Mouse (Mus musculus) hindbrain, postnatal 0 days (tissue): ENCODE results near the gene Iqgap1. TPM values are rescaled to one million over a fixed set of nuclear protein-coding genes. Genes with fewer than 3 reads are reported as not detected.

ENCODE experiments used
- ATAC-seq: fragments of 200-750 bp; cut with Nextera tagmentation; 2 replicates; pipeline ENCODE4 v1.8.0; 2017; ENCODE audit warnings: mild to moderate bottlenecking, moderate TSS enrichment, moderate library complexity
- DNase-seq: peaks from one replicate; pipeline ENCODE4 v3.0.0-alpha.2; 2015; ENCODE audit warnings: low spot score
- H3K27ac ChIP-seq: fragments of 300-500 bp; sonication (generic); 2 replicates; pipeline ENCODE4 v1.5.1; 2014; ENCODE audit warnings: mild to moderate bottlenecking
- H3K27me3 ChIP-seq: fragments of 300-500 bp; sonication (generic); 2 replicates; pipeline ENCODE4 v1.6.1; 2014; ENCODE audit warnings: low read length, mixed read lengths; ENCODE audit not compliant: insufficient read depth
- H3K36me3 ChIP-seq: fragments of 300-500 bp; sonication (generic); 2 replicates; pipeline ENCODE4 v1.6.1; 2014; ENCODE audit warnings: low read length, mixed read lengths; ENCODE audit not compliant: insufficient read depth
- H3K4me1 ChIP-seq: fragments of 300-500 bp; sonication (generic); 2 replicates; pipeline ENCODE4 v1.6.1; 2014; ENCODE audit warnings: antibody characterized with exemption, low read length, mixed read lengths; ENCODE audit not compliant: insufficient read depth
- H3K4me2 ChIP-seq: fragments of 300-500 bp; sonication (generic); 2 replicates; pipeline ENCODE4 v1.6.1; 2014; ENCODE audit warnings: low read depth, mild to moderate bottlenecking, low read length, moderate library complexity, mixed read lengths
- H3K4me3 ChIP-seq: fragments of 300-500 bp; sonication (generic); 2 replicates; pipeline ENCODE4 v1.5.1; 2014; ENCODE audit warnings: low read length
- H3K9ac ChIP-seq: fragments of 300-500 bp; sonication (generic); replicated peaks from 2 replicates; pipeline ENCODE4 v1.6.1; 2014; ENCODE audit warnings: mild to moderate bottlenecking, low read length, moderate library complexity, mixed read lengths
- H3K9me3 ChIP-seq: fragments of 300-500 bp; sonication (generic); 2 replicates; pipeline ENCODE4 v1.6.1; 2016; ENCODE audit warnings: low read length, mixed read lengths
- CTCF ChIP-seq: IDR thresholded peaks from 2 replicates; pipeline ENCODE4 v1.5.1; 2016; ENCODE audit warnings: antibody characterized with exemption, control low read depth, low read depth
- WGBS: fragments of 180-500 bp; shearing (Covaris S2); extraction: QIAGEN DNeasy Blood & Tissue Kit; methylation state at CpG from one replicate; pipeline ENCODE4 v1.1.7; 2014; 5-methylcytosine and 5-hydroxymethylcytosine counted together
- polyA plus RNA-seq: library from polyadenylated mRNA; unstranded; fragments of >200 nt; fragmentation: Nextera tagmentation; extraction: Ambion mirVana; gene quantifications from 2 replicates; pipeline ENCODE4 v1.2.1, GENCODE M21; 2015
- total RNA-seq: library from RNA; depleted of rRNA; stranded (reverse); fragments of >200 nt; gene quantifications from 2 replicates; pipeline ENCODE4 v1.2.3, GENCODE M21; 2014

The Iqgap1 gene
- total and polyA plus RNA-seq, 2 experiments from 2014 or later = 15.7 to 29.4 TPM

DNA sequence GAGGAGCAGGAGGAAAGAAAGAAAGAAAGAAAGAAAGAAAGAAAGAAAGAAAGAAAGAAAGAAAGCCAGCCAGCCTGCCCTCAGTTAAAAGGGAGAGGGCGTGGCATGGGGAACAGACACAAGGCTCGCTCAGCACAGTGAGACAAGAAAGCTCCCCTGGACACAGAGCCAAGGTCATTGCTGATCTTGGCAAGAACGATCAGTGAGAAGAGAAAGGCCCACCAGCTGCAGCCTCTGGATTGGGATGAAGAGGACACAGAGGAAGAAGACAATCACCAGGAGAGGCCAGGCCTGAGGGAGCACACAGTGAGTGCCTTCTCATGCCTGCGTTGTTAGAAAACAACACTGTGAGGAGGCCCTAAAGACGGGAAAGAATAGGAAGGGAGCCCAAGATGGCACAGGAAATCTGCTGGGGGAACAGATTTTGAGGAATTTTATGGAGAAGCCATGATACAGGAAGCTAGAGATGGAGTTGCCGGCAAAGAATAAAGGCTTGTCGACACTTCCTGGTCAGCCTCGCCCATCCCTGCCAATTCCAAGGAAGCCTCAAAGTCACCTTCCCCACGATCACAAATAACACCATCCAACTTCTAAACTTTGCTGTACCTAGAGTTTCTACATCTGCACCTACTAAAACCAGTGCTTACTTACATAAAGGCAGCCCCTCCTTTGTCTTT, 44.2 kb downstream of the Iqgap1 start:
- H3K36me3 ChIP-seq = no peaks in the 10 kb centered on the region
- no peak overlapping the region for H3K4me2 ChIP-seq
- no peak overlapping the region for H3K4me3 ChIP-seq
- WGBS = 60% methylated on average over 9 of the region's 9 CpGs
- no peak overlapping the region for H3K9ac ChIP-seq
- DNase-seq (no peak), ATAC-seq (no peak)
- H3K27me3 ChIP-seq = no peaks in the 10 kb centered on the region
- no peaks in the 10 kb centered on the region for H3K4me1 ChIP-seq
- no peak overlapping the region for H3K27ac ChIP-seq
- H3K9me3 ChIP-seq = no peaks in the 10 kb centered on the region
- no peak for TF ChIP-seq CTCF

DNA sequence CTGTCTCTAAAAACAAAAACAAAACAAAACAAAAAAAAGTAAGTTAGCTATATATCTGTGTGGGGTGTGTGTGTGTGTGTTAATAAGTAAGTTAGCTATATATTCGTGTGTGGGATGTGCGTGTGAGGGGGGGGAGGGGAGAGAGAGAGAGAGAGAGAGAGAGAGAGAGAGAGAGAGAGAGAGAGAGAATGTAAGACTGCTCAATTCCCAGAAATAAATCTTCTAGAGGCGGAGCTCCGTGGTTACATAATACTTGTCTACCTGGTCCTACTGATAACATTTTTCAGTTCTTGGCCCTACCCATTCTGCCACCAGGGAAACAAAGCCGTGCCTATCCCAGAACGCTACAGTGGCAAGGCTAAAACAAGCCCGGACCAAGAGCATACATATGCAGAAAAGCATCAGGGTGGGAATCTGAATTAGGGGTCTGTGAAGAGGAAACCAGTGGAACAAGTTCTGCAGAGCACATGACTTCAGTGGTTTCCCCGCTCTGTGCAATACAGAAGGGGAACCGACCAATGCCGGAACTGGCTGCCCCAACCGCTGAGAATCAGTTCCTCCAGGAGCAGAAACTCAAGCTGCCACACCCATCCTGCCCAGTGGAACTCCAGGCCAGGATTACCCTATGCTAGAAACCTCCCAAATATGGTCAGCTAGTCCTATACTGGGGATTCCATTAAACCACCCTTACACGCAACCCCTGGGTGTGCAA, 46.7 kb downstream of the Iqgap1 start:
- Histone ChIP-seq H3K27me3 (no peaks in the 10 kb centered on the region), H3K9me3 (no peaks in the 10 kb centered on the region), H3K27ac (no peak overlapping the region), H3K9ac (no peak overlapping the region), H3K4me2 (no peak overlapping the region), H3K4me1 (no peaks in the 10 kb centered on the region), H3K4me3 (no peak overlapping the region), H3K36me3 (no peaks in the 10 kb centered on the region)
- TF ChIP-seq CTCF = no peak
- whole genome bisulfite sequencing = 79% methylated on average over 12 of the region's 12 CpGs
- DNase-seq (no peak), ATAC-seq (no peak)

DNA sequence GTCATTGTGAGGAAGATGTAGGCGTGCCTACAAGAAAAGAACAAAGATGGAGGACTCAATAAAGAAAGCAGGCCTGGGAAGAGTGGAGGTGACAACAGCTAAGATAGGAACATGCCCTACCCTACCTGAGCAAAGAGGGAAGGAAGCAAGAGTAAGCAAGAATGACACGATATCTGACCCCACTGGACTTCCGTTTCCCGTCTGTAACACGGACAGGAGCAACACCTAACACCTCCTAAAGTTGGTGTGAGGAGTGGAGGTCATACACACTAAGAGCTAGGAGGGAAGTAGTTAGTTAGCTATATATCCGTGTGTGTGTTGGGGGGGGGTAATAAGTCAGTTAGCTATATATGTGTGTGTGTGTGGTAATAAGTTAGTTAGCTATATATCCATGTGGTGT, 47.4 kb downstream of the Iqgap1 start:
- 95% methylated on average over 6 of the region's 6 CpGs for WGBS
- no peaks in the 10 kb centered on the region for H3K36me3 ChIP-seq

DNA sequence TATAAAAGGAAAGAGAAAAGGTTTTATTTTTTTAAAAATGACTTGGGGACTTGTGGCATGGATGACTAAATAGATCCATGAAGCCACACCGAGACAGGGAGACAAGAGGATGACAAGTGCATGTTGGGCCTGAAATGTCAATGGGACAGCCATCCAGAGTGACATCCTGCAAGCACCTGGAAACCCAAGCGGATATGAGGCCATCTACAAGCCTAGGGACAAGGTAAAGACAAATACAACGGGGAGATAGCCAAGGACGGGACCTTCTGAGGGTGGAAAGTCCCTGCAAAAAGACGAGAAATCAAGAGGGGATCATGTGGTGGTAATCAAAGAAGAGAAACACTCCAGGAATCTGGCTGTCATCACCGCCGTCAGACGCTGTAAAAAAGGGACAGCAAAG, 48.6 kb downstream of the Iqgap1 start:
- no peaks in the 10 kb centered on the region for H3K4me1 ChIP-seq
- no peaks in the 10 kb centered on the region for H3K36me3 ChIP-seq
- WGBS = 79% methylated on average over 8 of the region's 8 CpGs
- DNase-seq (no peak), ATAC-seq (no peak)
- H3K27me3 ChIP-seq = no peaks in the 10 kb centered on the region
- H3K9ac ChIP-seq = no peak overlapping the region
- no peak overlapping the region for H3K4me3 ChIP-seq
- no peaks in the 10 kb centered on the region for H3K9me3 ChIP-seq
- H3K4me2 ChIP-seq = no peak overlapping the region
- TF ChIP-seq CTCF = no peak
- H3K27ac ChIP-seq = no peak overlapping the region

More for the DNA sequence above, 47.4 kb downstream of the Iqgap1 start:
- DNase-seq = no peak
- Histone ChIP-seq H3K4me3 (no peak overlapping the region), H3K27me3 (no peaks in the 10 kb centered on the region), H3K4me1 (no peaks in the 10 kb centered on the region), H3K4me2 (no peak overlapping the region), H3K27ac (no peak overlapping the region), H3K9me3 (no peaks in the 10 kb centered on the region), H3K9ac (no peak overlapping the region)
- no peak for ATAC-seq
- no peak for TF ChIP-seq CTCF

DNA sequence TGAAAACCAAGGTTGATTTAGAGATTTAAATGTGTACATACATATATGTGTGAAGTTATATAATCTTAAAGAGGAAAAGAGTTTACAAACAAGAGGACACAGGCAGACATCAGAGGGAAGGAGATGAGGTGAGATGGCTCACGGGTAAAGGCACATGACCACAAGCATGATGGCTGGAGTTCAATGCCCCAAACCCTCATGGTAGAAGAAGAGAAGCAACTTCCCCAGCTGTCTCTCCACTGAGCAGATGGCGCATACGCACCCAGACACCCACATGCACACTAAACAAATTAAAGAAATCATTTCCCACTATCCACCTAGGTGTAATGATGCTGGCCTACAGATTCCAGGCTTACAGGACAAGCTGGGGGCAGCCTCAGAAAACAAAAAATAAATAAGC, 49.7 kb downstream of the Iqgap1 start:
- H3K9me3 ChIP-seq = no peaks in the 10 kb centered on the region
- H3K36me3 ChIP-seq = no peaks in the 10 kb centered on the region

DNA sequence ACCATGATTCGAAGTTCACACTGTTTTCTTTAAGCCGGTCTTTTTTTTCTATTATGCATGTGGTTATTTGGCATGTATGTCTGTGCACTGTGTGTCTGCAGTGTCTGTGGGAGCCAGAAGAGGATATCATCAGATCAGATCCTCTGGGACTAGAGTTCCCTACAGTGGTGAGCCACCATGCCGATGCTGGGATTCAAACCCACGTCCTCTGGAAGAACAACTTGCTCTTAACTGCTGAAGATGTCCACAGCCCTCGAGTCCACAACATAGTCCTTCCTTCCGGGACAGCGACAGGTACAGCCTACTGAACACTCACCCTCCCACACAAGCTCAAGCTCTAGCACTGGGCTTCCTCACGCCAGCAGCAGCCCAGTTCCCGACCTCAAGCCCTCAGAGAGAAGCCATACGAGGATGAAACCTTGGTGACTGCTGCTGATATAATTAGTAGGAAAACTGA, 50.3 kb downstream of the Iqgap1 start:
- 88% methylated on average over 10 of the region's 10 CpGs for WGBS
- no peak overlapping the region for H3K4me3 ChIP-seq
- no peaks in the 10 kb centered on the region for H3K27me3 ChIP-seq
- no peak overlapping the region for H3K9ac ChIP-seq
- TF ChIP-seq CTCF = no peak
- H3K27ac ChIP-seq = no peak overlapping the region
- H3K4me1 ChIP-seq = no peaks in the 10 kb centered on the region
- ATAC-seq (no peak), DNase-seq (no peak)
- H3K36me3 ChIP-seq = no peaks in the 10 kb centered on the region
- H3K9me3 ChIP-seq = no peaks in the 10 kb centered on the region
- no peak overlapping the region for H3K4me2 ChIP-seq

More for the DNA sequence above, 49.7 kb downstream of the Iqgap1 start:
- Histone ChIP-seq H3K4me1 (no peaks in the 10 kb centered on the region), H3K27me3 (no peaks in the 10 kb centered on the region), H3K27ac (no peak overlapping the region), H3K4me3 (no peak overlapping the region), H3K4me2 (no peak overlapping the region), H3K9ac (no peak overlapping the region)
- TF ChIP-seq CTCF = no peak
- DNase-seq (no peak), ATAC-seq (no peak)
- 82% methylated on average over 3 of the region's 3 CpGs for WGBS
